Comparison of ENCODE assay signal across 11 mouse cellular contexts in genomic region chr4:138037110-138037509, GRCm38 (mm10). TPM values are rescaled to one million over a fixed set of nuclear protein-coding genes. Genes with fewer than 3 reads are reported as not detected.
DNase-seq lines count a peak whose midpoint lies in the region; ATAC-seq lines count a peak whose summit lies in the region.
"Had no signal": no experiment of that assay in that cellular context is flagged by ENCODE, and none has a peak within 500 bp of the region (broad histone marks: within the 10 kb centered on the region; RNA-seq: fewer than 3 reads in every experiment).

No protein-coding gene starts in this region.

- no peak for DNase-seq in midbrain, embryonic 10.5 days (ENCODE audit: low spot score)
- no peak for DNase-seq in midbrain, embryonic 14.5 days
- no peak for DNase-seq in limb, embryonic 11.5 days (ENCODE audit: low spot score)
- DNase-seq in urinary bladder, postnatal 14 days (ENCODE audit: low spot score): no peak
- DNase-seq: kidney, postnatal 14 days; thymus, postnatal 14 days had no signal

- H3K9ac ChIP-seq in midbrain, embryonic 14.5 days (replicated peaks; ENCODE audit: low read length): no peak overlapping the region
- H3K9ac ChIP-seq in forebrain, embryonic 13.5 days: no peak overlapping the region; the same call in 1 of the 2 replicates
- H3K9ac ChIP-seq in limb, embryonic 11.5 days (ENCODE audit: low read length): no peak overlapping the region
- H3K9ac ChIP-seq in neural tube, embryonic 15.5 days (replicated peaks): peak overlapping the region; percentile 28; the same call in 1 of the 2 replicates
- no peak overlapping the region for H3K9ac ChIP-seq in heart, embryonic 12.5 days

- peaks cover 90% of the 10 kb centered on the region for H3K36me3 ChIP-seq in midbrain, embryonic 10.5 days
- H3K36me3 ChIP-seq in midbrain, embryonic 14.5 days (ENCODE audit: control insufficient read depth, insufficient read depth, low read length): peaks cover 3% of the 10 kb centered on the region; the same call in 1 of the 2 replicates
- H3K36me3 ChIP-seq in forebrain, embryonic 13.5 days (ENCODE audit: poor library complexity, severe bottlenecking): peaks cover 25% of the 10 kb centered on the region
- H3K36me3 ChIP-seq in limb, embryonic 11.5 days (ENCODE audit: control insufficient read depth, insufficient read depth, low read length): peaks cover 5% of the 10 kb centered on the region; the same call in 1 of the 2 replicates
- H3K36me3 ChIP-seq in neural tube, embryonic 15.5 days: peaks cover 5% of the 10 kb centered on the region; the same call in 1 of the 2 replicates
- H3K36me3 ChIP-seq in heart, embryonic 12.5 days: peaks cover 46% of the 10 kb centered on the region

- no peak for ATAC-seq in midbrain, embryonic 14.5 days (ENCODE audit: low FRiP score, low TSS enrichment)
- ATAC-seq in forebrain, embryonic 13.5 days: no peak
- no peak for ATAC-seq in limb, embryonic 11.5 days (ENCODE audit: insufficient number of reproducible peaks, low FRiP score, low TSS enrichment, low read depth)
- no peak for ATAC-seq in neural tube, embryonic 15.5 days (ENCODE audit: low FRiP score)
- ATAC-seq in megakaryocyte-erythroid progenitor cell, adult 5-6 weeks (replicated peaks; ENCODE audit: low FRiP score, low TSS enrichment, poor library complexity, severe bottlenecking): no peak
- ATAC-seq in heart, embryonic 12.5 days (ENCODE audit: insufficient number of reproducible peaks, low FRiP score): no peak

- no peak overlapping the region for H3K4me2 ChIP-seq in midbrain, embryonic 14.5 days (ENCODE audit: low read length)
- H3K4me2 ChIP-seq in forebrain, embryonic 13.5 days: no peak overlapping the region; the same call in 1 of the 2 replicates
- H3K4me2 ChIP-seq in limb, embryonic 11.5 days (ENCODE audit: low read depth, severe bottlenecking): no peak overlapping the region
- no peak overlapping the region for H3K4me2 ChIP-seq in neural tube, embryonic 15.5 days
- no peak overlapping the region for H3K4me2 ChIP-seq in heart, embryonic 12.5 days

- H3K4me1 ChIP-seq in midbrain, embryonic 10.5 days: peaks cover 19% of the 10 kb centered on the region
- peaks cover 14% of the 10 kb centered on the region for H3K4me1 ChIP-seq in midbrain, embryonic 14.5 days (ENCODE audit: control insufficient read depth, insufficient read depth, low read length)
- peaks cover 21% of the 10 kb centered on the region for H3K4me1 ChIP-seq in forebrain, embryonic 13.5 days
- no peaks in the 10 kb centered on the region for H3K4me1 ChIP-seq in limb, embryonic 11.5 days (ENCODE audit: control insufficient read depth, insufficient read depth, low read length)
- peaks cover 41% of the 10 kb centered on the region for H3K4me1 ChIP-seq in neural tube, embryonic 15.5 days
- peaks cover 51% of the 10 kb centered on the region for H3K4me1 ChIP-seq in heart, embryonic 12.5 days (replicated peaks)

- 55% methylated on average over 8 of the region's 8 CpGs for WGBS in midbrain, embryonic 10.5 days
- 38% methylated on average over 8 of the region's 8 CpGs for WGBS in midbrain, embryonic 14.5 days
- 40% methylated on average over 8 of the region's 8 CpGs for WGBS in forebrain, embryonic 13.5 days
- WGBS in limb, embryonic 11.5 days: 88% methylated on average over 8 of the region's 8 CpGs
- WGBS in neural tube, embryonic 15.5 days: 29% methylated on average over 8 of the region's 8 CpGs
- WGBS in heart, embryonic 12.5 days: 78% methylated on average over 8 of the region's 8 CpGs

- H3K4me3 ChIP-seq in midbrain, embryonic 10.5 days: no peak overlapping the region
- H3K4me3 ChIP-seq in midbrain, embryonic 14.5 days (replicated peaks; ENCODE audit: low read depth, low read length): no peak overlapping the region
- no peak overlapping the region for H3K4me3 ChIP-seq in forebrain, embryonic 13.5 days
- H3K4me3 ChIP-seq in limb, embryonic 11.5 days (ENCODE audit: low read depth, low read length): no peak overlapping the region
- no peak overlapping the region for H3K4me3 ChIP-seq in neural tube, embryonic 15.5 days (replicated peaks)
- H3K4me3 ChIP-seq in heart, embryonic 12.5 days: no peak overlapping the region

- no peaks in the 10 kb centered on the region for H3K27me3 ChIP-seq in midbrain, embryonic 10.5 days (ENCODE audit: low read depth, poor library complexity, severe bottlenecking)
- no peaks in the 10 kb centered on the region for H3K27me3 ChIP-seq in midbrain, embryonic 14.5 days (ENCODE audit: control insufficient read depth, insufficient read depth, low read length)
- no peaks in the 10 kb centered on the region for H3K27me3 ChIP-seq in forebrain, embryonic 13.5 days
- no peaks in the 10 kb centered on the region for H3K27me3 ChIP-seq in limb, embryonic 11.5 days (ENCODE audit: control insufficient read depth, insufficient read depth, low read length)
- H3K27me3 ChIP-seq in neural tube, embryonic 15.5 days (replicated peaks): no peaks in the 10 kb centered on the region
- H3K27me3 ChIP-seq in heart, embryonic 12.5 days (replicated peaks): no peaks in the 10 kb centered on the region

- peak overlapping the region; percentile 60 for H3K27ac ChIP-seq in midbrain, embryonic 10.5 days (replicated peaks)
- no peak overlapping the region; the same call in 1 of the 2 replicates for H3K27ac ChIP-seq in midbrain, embryonic 14.5 days (replicated peaks; ENCODE audit: low read depth, low read length)
- peak overlapping the region; percentile 2; the same call in 1 of the 2 replicates for H3K27ac ChIP-seq in forebrain, embryonic 13.5 days
- 0 out of 2 replicates have a peak overlapping the region, but pooled peaks have one; percentile 0 for H3K27ac ChIP-seq in limb, embryonic 11.5 days (replicated peaks; ENCODE audit: low read depth, low read length)
- H3K27ac ChIP-seq in neural tube, embryonic 15.5 days (replicated peaks): peak overlapping the region; percentile 42
- no peak overlapping the region for H3K27ac ChIP-seq in heart, embryonic 12.5 days (ENCODE audit: poor library complexity, severe bottlenecking)
- H3K27ac ChIP-seq: macrophage had no signal

- no peaks in the 10 kb centered on the region for H3K9me3 ChIP-seq in midbrain, embryonic 10.5 days (replicated peaks)
- H3K9me3 ChIP-seq in midbrain, embryonic 14.5 days (ENCODE audit: control insufficient read depth, low read length): no peaks in the 10 kb centered on the region
- H3K9me3 ChIP-seq in forebrain, embryonic 13.5 days (replicated peaks): no peaks in the 10 kb centered on the region
- no peaks in the 10 kb centered on the region for H3K9me3 ChIP-seq in limb, embryonic 11.5 days (ENCODE audit: control insufficient read depth, low read length)
- no peaks in the 10 kb centered on the region for H3K9me3 ChIP-seq in neural tube, embryonic 15.5 days (replicated peaks)
- no peaks in the 10 kb centered on the region for H3K9me3 ChIP-seq in heart, embryonic 12.5 days (replicated peaks)

RNA-seq across cellular contexts. Expression of gene Eif4g3, which starts 44.3 kb away (rescaled TPM):
- polyA plus RNA-seq in midbrain, embryonic 10.5 days (2016; fragmentation: Nextera tagmentation; extraction: Ambion mirVana): 34.1 and 36.3 TPM in 2 replicates
- 48.4 and 63.0 TPM in 2 replicates for polyA plus RNA-seq in midbrain, embryonic 14.5 days (2014; fragmentation: Nextera tagmentation; extraction: Ambion mirVana)
- 43.9 and 46.2 TPM in 2 replicates for polyA plus RNA-seq in forebrain, embryonic 13.5 days (2015; fragmentation: Nextera tagmentation; extraction: Ambion mirVana)
- 45.5 and 51.3 TPM in 2 replicates for polyA plus RNA-seq in limb, embryonic 11.5 days (2014; fragmentation: Nextera tagmentation; extraction: Ambion mirVana)
- polyA plus RNA-seq in neural tube, embryonic 15.5 days (2015; fragmentation: Nextera tagmentation; extraction: Ambion mirVana): 45.7 and 49.5 TPM in 2 replicates
- 58.7 and 61.5 TPM in 2 replicates for total RNA-seq in megakaryocyte-erythroid progenitor cell, adult 5-6 weeks (2014; fragmentation: Nextera tagmentation)
- 24.2 and 25.3 TPM in 2 replicates for total RNA-seq in megakaryocyte-erythroid progenitor cell, adult 5-6 weeks (2017)
- 32.7 and 37.2 TPM in 2 replicates for polyA plus RNA-seq in heart, embryonic 12.5 days (2016; fragmentation: Nextera tagmentation; extraction: Ambion mirVana)

Comparison
In these comparisons a context has a peak if more than half of its experiments do, and no peak if none do; other contexts are left out.
1. H3K27ac ChIP-seq: peak in midbrain, embryonic 10.5 days (single experiment), forebrain, embryonic 13.5 days (single experiment), limb, embryonic 11.5 days (single experiment) and neural tube, embryonic 15.5 days (single experiment); none in midbrain, embryonic 14.5 days (single experiment) and heart, embryonic 12.5 days (single experiment).